Mouse (Mus musculus) embryonic facial prominence, embryonic 13.5 days (tissue): ENCODE data around the gene Iffo1. TPM values are rescaled to one million over a fixed set of nuclear protein-coding genes. Genes with fewer than 3 reads are reported as not detected.
A peak's percentile ranks its signal among the peaks of the same experiment; 100 is the strongest.

ENCODE experiments used
- ATAC-seq: fragments of 200-750 bp; cut with Nextera tagmentation; 2 replicates; pipeline ENCODE4 v1.8.0; 2017; ENCODE audit warnings: low read depth; ENCODE audit not compliant: insufficient number of reproducible peaks, insufficient read depth, low FRiP score, low TSS enrichment
- H3K27ac ChIP-seq: fragments of 300-500 bp; sonication (generic); 2 replicates; pipeline ENCODE4 v1.5.1; 2015; ENCODE audit warnings: moderate library complexity, mild to moderate bottlenecking, inconsistent platforms
- H3K27me3 ChIP-seq: fragments of 300-500 bp; sonication (generic); 2 replicates; pipeline ENCODE4 v1.6.1; 2015; ENCODE audit warnings: mild to moderate bottlenecking, inconsistent platforms
- H3K36me3 ChIP-seq: fragments of 300-500 bp; sonication (generic); 2 replicates; pipeline ENCODE4 v1.6.1; 2015; ENCODE audit warnings: mild to moderate bottlenecking, inconsistent platforms
- H3K4me1 ChIP-seq: fragments of 300-500 bp; sonication (generic); 2 replicates; pipeline ENCODE4 v1.6.1; 2015; ENCODE audit warnings: inconsistent platforms
- H3K4me2 ChIP-seq: fragments of 300-500 bp; sonication (generic); 2 replicates; pipeline ENCODE4 v1.6.1; 2015; ENCODE audit warnings: moderate library complexity, mild to moderate bottlenecking, inconsistent platforms
- H3K4me3 ChIP-seq: fragments of 300-500 bp; sonication (generic); 2 replicates; pipeline ENCODE4 v1.5.1; 2015; ENCODE audit warnings: mild to moderate bottlenecking, inconsistent platforms
- H3K9ac ChIP-seq: fragments of 300-500 bp; sonication (generic); 2 replicates; pipeline ENCODE4 v1.6.1; 2015; ENCODE audit warnings: mild to moderate bottlenecking, inconsistent platforms
- H3K9me3 ChIP-seq: fragments of 300-500 bp; sonication (generic); 2 replicates; pipeline ENCODE4 v1.6.1; 2016; ENCODE audit warnings: inconsistent platforms
- WGBS: fragments of 180-500 bp; shearing (Covaris S2); methylation state at CpG from one replicate; pipeline ENCODE4 v1.1.7; 2015; ENCODE audit warnings: mixed read lengths; 5-methylcytosine and 5-hydroxymethylcytosine counted together
- polyA plus RNA-seq: library from polyadenylated mRNA; unstranded; fragments of >200 nt; fragmentation: Nextera tagmentation; extraction: Ambion mirVana; gene quantifications from 2 replicates; pipeline ENCODE4 v1.2.1, GENCODE M21; 2015

Gene Iffo1
- polyA plus RNA-seq, 1 experiment from 2014 or later, result 17.6 TPM

- Histone ChIP-seq H3K9me3 (no peaks in the 10 kb centered on the region), H3K36me3 (peaks cover 99% of the 10 kb centered on the region), H3K4me1 (no peaks in the 10 kb centered on the region), H3K9ac (no peak overlapping the region), H3K27ac (no peak overlapping the region), H3K4me3 (no peak overlapping the region), H3K4me2 (no peak overlapping the region), H3K27me3 (no peaks in the 10 kb centered on the region)
- WGBS, result 93% methylated on average over 5 of the region's 5 CpGs
- ATAC-seq, result no peak
These were observed 30.4 kb downstream of the Iffo1 start for GRCm38 (mm10) chr6:125175469-125175868.

GRCm38 (mm10) chr6:125179601-125180000, 34.6 kb downstream of the Iffo1 start:
- H3K4me3 ChIP-seq, result no peak overlapping the region
- WGBS, result 90% methylated on average over 7 of the region's 7 CpGs
- no peak overlapping the region for H3K4me2 ChIP-seq
- no peaks in the 10 kb centered on the region for H3K9me3 ChIP-seq
- no peak overlapping the region for H3K27ac ChIP-seq
- no peaks in the 10 kb centered on the region for H3K4me1 ChIP-seq
- H3K9ac ChIP-seq, result no peak overlapping the region
- peaks cover 97% of the 10 kb centered on the region for H3K36me3 ChIP-seq
- no peak for ATAC-seq
- H3K27me3 ChIP-seq, result no peaks in the 10 kb centered on the region

GRCm38 (mm10) chr6:125182133-125182532, 37.1 kb downstream of the Iffo1 start:
- Histone ChIP-seq H3K9me3 (no peaks in the 10 kb centered on the region), H3K4me1 (no peaks in the 10 kb centered on the region), H3K4me3 (no peak overlapping the region), H3K27me3 (no peaks in the 10 kb centered on the region), H3K27ac (no peak overlapping the region), H3K36me3 (peaks cover 97% of the 10 kb centered on the region), H3K4me2 (no peak overlapping the region), H3K9ac (no peak overlapping the region)
- WGBS, result 86% methylated on average over 5 of the region's 5 CpGs
- no peak for ATAC-seq

GRCm38 (mm10) chr6:125186203-125186602, 41.2 kb downstream of the Iffo1 start:
- Histone ChIP-seq H3K27me3 (no peaks in the 10 kb centered on the region), H3K27ac (no peak overlapping the region), H3K36me3 (peaks cover 82% of the 10 kb centered on the region), H3K4me2 (no peak overlapping the region), H3K4me1 (peaks cover 9% of the 10 kb centered on the region), H3K4me3 (no peak overlapping the region), H3K9ac (no peak overlapping the region), H3K9me3 (no peaks in the 10 kb centered on the region)
- 96% methylated on average over 10 of the region's 10 CpGs for WGBS
- no peak for ATAC-seq

GRCm38 (mm10) chr6:125190816-125191215, 45.8 kb downstream of the Iffo1 start:
- H3K9me3 ChIP-seq, result no peaks in the 10 kb centered on the region
- peaks cover 21% of the 10 kb centered on the region for H3K4me1 ChIP-seq
- H3K27ac ChIP-seq, result peak overlapping the region; percentile 100
- peaks cover 63% of the 10 kb centered on the region for H3K36me3 ChIP-seq
- no peak for ATAC-seq
- H3K4me3 ChIP-seq, result peak overlapping the region; percentile 60
- H3K4me2 ChIP-seq, result peak overlapping the region; percentile 84
- H3K27me3 ChIP-seq, result no peaks in the 10 kb centered on the region
- H3K9ac ChIP-seq, result peak overlapping the region; percentile 86

GRCm38 (mm10) chr6:125191332-125192015, 46.4 kb downstream of the Iffo1 start, which contains the start of the genes Ncapd2 and Mrpl51:
TSS of gene Ncapd2 (minus strand) at chr6:125191701.
TSS of gene Mrpl51 (plus strand) at chr6:125191801.
- Histone ChIP-seq H3K4me3 (peak within 1 kb of the TSS; percentile 60), H3K27ac (peak within 1 kb of the TSS; percentile 100), H3K36me3 (peaks cover 56% of the 10 kb centered on the region), H3K9ac (peak within 1 kb of the TSS; percentile 86), H3K27me3 (no peaks in the 10 kb centered on the region), H3K9me3 (no peaks in the 10 kb centered on the region), H3K4me2 (peak within 1 kb of the TSS; percentile 84), H3K4me1 (peaks cover 21% of the 10 kb centered on the region)
- peak; percentile 95 for ATAC-seq
- under 1% methylated on average over 54 of the region's 54 CpGs for WGBS

- no peaks in the 10 kb centered on the region for H3K9me3 ChIP-seq
These were observed 47.1 kb downstream of the Iffo1 start for GRCm38 (mm10) chr6:125192016-125192714.

GRCm38 (mm10) chr6:125192841-125193240, 47.8 kb downstream of the Iffo1 start:
- peaks cover 21% of the 10 kb centered on the region for H3K4me1 ChIP-seq
- H3K9ac ChIP-seq, result peak overlapping the region; percentile 86
- peak overlapping the region; percentile 84 for H3K4me2 ChIP-seq
- peaks cover 43% of the 10 kb centered on the region for H3K36me3 ChIP-seq
- peak overlapping the region; percentile 60 for H3K4me3 ChIP-seq
- ATAC-seq, result no peak
- 40% methylated on average over 5 of the region's 5 CpGs for WGBS
- no peaks in the 10 kb centered on the region for H3K27me3 ChIP-seq
- H3K9me3 ChIP-seq, result no peaks in the 10 kb centered on the region
- H3K27ac ChIP-seq, result peak overlapping the region; percentile 100; the same call in 1 of the 2 replicates

More at GRCm38 (mm10) chr6:125192016-125192714, 47.1 kb downstream of the Iffo1 start:
- Histone ChIP-seq H3K4me3 (peak overlapping the region; percentile 60), H3K4me1 (peaks cover 21% of the 10 kb centered on the region), H3K9ac (peak overlapping the region; percentile 86), H3K36me3 (peaks cover 49% of the 10 kb centered on the region), H3K4me2 (peak overlapping the region; percentile 84), H3K27ac (peak overlapping the region; percentile 100), H3K27me3 (no peaks in the 10 kb centered on the region)
- under 1% methylated on average over 34 of the region's 34 CpGs for WGBS
- ATAC-seq, result peak; percentile 89

GRCm38 (mm10) chr6:125193390-125193789, 48.3 kb downstream of the Iffo1 start:
- 0 out of 2 replicates have a peak overlapping the region, but pooled peaks have one; percentile 60 for H3K4me3 ChIP-seq
- 52% methylated on average over 7 of the region's 7 CpGs for WGBS
- H3K4me1 ChIP-seq, result peaks cover 21% of the 10 kb centered on the region
- H3K27me3 ChIP-seq, result no peaks in the 10 kb centered on the region
- H3K27ac ChIP-seq, result no peak overlapping the region
- no peaks in the 10 kb centered on the region for H3K9me3 ChIP-seq
- no peak overlapping the region for H3K9ac ChIP-seq
- H3K36me3 ChIP-seq, result peaks cover 37% of the 10 kb centered on the region
- H3K4me2 ChIP-seq, result peak overlapping the region; percentile 84; the same call in 1 of the 2 replicates
- ATAC-seq, result no peak

- H3K4me3 ChIP-seq, result no peak overlapping the region
- 0 out of 2 replicates have a peak overlapping the region, but pooled peaks have one; percentile 23 for H3K27ac ChIP-seq
- WGBS, result 38% methylated on average over 1 of the region's 1 CpGs
- peaks cover 11% of the 10 kb centered on the region for H3K4me1 ChIP-seq
- no peak overlapping the region for H3K4me2 ChIP-seq
- ATAC-seq, result no peak
- peaks cover 25% of the 10 kb centered on the region for H3K36me3 ChIP-seq
- no peaks in the 10 kb centered on the region for H3K27me3 ChIP-seq
- H3K9ac ChIP-seq, result no peak overlapping the region
- H3K9me3 ChIP-seq, result no peaks in the 10 kb centered on the region
These were observed 50.6 kb downstream of the Iffo1 start for GRCm38 (mm10) chr6:125195541-125196075.

GRCm38 (mm10) chr6:125196301-125196700, 51.3 kb downstream of the Iffo1 start:
- H3K36me3 ChIP-seq, result peaks cover 25% of the 10 kb centered on the region
- 57% methylated on average over 3 of the region's 3 CpGs for WGBS
- no peaks in the 10 kb centered on the region for H3K27me3 ChIP-seq
- no peak for ATAC-seq
- no peak overlapping the region for H3K4me3 ChIP-seq
- H3K27ac ChIP-seq, result no peak overlapping the region
- no peaks in the 10 kb centered on the region for H3K9me3 ChIP-seq
- H3K4me1 ChIP-seq, result peaks cover 11% of the 10 kb centered on the region
- H3K4me2 ChIP-seq, result no peak overlapping the region
- H3K9ac ChIP-seq, result no peak overlapping the region
